Mouse (Mus musculus) cerebellum, adult 2 months (tissue): ENCODE results near the gene Acta2.

Source experiments
- CTCF ChIP-seq: fragments of 200-500 bp; IDR thresholded peaks from 2 replicates; pipeline ENCODE4 v1.5.1; 2011; ENCODE audit warnings: low read depth, mild to moderate bottlenecking, control low read depth, low read length, moderate library complexity, borderline replicate concordance; ENCODE audit not compliant: insufficient read depth
- POLR2A ChIP-seq: fragments of 200-500 bp; IDR thresholded peaks from 2 replicates; pipeline ENCODE4 v1.6.1; 2011; ENCODE audit warnings: low read length, control low read depth, borderline replicate concordance; ENCODE audit not compliant: insufficient read depth

DNA sequence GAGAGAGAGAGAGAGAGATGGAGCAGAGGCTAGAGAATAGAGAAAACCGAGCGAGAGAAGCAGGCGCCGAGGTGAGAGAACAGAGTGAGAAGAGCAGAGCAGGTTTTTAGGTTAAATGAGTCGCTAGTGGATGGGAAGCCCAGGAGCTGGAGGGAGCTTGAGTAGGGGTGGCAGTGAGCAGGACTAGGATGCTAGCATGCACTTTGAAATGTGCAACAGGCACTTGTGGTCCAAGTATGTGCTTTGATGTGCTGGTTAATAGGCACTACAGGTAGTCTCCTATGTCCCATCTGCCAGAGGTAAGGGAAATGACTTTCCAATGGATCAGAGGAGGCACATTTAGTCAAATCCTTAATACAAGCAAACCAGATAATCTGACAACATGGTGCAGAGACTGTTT, 36.6 kb upstream of the Acta2 start:
- TF ChIP-seq POLR2A (no peak), CTCF (no peak)
